Mouse (Mus musculus) layer of hippocampus, adult 9-11 months (tissue): Measurements from ENCODE around the gene Hsd11b2.
A peak's percentile ranks its signal among the peaks of the same experiment; 100 is the strongest.

Source experiments
- DNase-seq: peaks from one replicate; pipeline ENCODE4 v3.0.0; 2022

The Hsd11b2 gene

DNA sequence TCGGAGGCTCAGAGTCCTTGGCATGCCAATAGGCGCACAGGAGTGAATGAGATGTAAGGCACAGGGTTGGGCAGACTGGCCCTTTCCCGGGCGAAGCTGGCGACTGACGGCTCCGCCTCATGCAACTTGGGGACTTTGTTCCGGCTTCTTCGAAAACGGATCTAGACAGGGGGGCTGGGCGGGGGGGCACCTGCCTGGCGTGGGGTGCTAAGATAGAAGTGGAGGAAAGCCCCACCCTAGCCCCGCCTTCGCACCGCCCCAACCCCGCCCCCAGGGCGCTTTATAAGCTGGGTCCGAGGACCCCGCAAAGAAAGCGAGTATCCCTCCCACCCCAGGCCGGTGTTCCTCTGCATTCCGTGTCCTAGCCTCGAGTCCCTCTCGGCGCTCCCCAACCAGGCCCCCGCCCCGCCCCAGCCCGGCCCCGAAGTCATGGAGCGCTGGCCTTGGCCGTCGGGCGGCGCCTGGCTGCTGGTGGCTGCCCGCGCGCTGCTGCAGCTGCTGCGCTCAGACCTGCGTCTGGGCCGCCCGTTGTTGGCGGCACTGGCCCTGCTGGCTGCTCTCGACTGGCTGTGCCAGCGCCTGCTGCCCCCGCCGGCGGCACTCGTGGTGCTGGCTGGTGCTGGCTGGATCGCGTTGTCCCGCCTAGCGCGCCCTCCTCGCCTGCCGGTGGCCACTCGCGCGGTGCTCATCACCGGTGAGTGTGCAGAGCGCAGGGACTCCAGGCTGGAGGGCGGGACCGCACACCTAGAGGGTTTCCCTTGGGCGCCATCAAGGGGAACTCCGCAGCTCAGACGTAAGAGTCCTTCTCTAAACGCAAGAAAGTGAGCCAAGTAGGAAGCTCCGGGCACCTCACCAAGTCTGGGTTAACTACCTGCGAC, at the start of gene Hsd11b2:
Hsd11b2 (plus strand) TSS at position 320 of the 878 bp plus-strand sequence.
- peak; percentile 41 for DNase-seq

DNA sequence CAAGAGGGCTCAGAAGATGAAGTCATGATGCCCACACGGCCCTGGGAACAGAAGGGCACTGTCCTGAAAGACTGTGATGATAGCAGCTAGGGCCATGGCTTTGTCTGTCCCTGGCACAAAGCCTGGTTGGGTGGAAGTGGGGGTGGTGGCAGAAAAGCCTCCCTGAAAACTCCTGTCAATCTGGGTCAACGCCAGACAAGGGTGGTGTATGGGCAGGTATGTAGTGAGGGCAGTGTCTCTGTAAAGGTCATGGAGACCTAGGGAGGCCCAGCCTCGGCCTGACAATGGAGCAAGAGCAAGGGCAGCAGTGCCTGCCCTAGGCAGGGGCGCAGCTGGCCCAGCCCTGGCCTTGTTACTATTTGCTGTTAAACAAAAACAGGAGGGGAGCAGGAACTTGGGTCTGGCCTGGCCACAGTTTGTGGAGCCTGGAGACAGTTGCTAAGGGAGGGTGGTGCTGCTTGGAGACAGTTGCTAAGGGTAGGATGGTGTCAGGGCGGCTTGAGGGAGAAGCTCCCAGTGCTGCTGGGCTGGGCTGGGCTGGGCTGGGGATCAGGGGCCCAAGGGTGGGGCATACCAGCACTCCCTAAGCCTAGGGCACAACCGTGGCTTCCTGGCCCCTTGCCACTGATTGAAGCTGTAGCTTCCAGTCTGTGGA, 49.4 kb upstream of the Hsd11b2 start:
- DNase-seq = peak; percentile 71

DNA sequence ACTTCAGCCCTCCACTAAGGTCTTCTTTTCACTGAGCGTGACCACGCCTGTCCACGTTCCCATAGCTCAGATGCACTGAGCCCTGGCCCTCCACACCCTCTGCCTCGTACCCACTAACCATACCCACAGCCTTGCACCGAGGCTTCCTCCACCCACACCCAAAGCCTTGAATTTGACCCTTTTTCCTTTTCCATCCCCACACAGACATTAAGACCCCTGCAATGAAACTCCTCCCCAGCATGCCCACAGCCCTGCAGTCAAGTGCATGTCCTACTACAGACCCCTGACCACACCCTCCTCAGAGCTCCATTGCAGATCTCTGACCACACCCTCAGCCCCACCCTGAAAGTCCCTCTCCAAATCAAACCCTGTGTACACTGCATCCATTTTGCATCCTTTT, 48.7 kb upstream of the Hsd11b2 start:
- no peak for DNase-seq

DNA sequence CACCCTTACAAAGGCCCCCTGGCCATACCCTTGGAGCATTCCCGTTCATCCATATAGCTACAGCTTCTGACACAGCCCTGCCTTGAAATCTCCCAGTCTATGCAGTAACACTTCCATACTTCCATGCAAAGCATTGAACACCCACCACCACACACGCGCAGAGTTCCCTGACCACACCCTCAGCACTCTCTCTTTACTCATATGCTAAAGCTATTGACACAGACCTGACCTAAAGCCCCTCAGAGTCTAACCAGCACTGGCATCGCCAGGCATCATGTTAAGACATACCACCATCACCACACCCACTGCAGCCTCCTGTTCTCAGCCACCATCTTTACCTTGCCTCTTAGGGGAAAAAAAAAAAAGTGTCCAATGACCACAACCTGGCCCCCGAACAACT, 48.3 kb upstream of the Hsd11b2 start:
- no peak for DNase-seq

DNA sequence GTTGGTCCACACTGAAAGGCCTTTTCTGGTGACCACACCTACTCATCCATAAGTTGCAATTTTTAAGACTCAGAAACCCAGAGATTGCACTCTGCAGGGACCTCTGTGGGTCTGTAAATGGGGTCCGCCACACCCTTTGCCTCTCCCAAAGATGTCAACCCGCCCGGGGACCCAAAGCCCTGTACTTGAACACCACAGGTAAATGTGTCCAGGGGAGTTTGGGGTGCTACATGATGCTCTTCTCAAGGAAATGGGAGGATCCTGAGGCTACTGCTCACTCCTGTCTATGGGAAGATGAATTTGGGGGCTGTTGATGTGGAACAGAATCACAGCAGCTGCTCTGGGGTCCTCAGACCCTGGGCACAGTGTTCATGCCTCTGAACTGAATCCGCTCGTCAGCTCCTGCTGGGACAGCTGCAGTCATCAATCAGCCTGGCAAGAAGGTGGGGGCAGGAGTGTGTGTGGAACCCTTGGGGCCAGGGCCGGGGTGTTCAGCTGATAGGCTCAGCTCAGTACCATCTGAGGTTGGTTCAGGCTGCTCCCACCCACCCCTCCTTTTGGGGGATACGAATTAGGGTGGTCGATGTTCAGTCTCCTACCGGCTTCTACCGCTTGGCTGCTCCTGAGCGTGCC, 47.8 kb upstream of the Hsd11b2 start:
- DNase-seq = no peak

DNA sequence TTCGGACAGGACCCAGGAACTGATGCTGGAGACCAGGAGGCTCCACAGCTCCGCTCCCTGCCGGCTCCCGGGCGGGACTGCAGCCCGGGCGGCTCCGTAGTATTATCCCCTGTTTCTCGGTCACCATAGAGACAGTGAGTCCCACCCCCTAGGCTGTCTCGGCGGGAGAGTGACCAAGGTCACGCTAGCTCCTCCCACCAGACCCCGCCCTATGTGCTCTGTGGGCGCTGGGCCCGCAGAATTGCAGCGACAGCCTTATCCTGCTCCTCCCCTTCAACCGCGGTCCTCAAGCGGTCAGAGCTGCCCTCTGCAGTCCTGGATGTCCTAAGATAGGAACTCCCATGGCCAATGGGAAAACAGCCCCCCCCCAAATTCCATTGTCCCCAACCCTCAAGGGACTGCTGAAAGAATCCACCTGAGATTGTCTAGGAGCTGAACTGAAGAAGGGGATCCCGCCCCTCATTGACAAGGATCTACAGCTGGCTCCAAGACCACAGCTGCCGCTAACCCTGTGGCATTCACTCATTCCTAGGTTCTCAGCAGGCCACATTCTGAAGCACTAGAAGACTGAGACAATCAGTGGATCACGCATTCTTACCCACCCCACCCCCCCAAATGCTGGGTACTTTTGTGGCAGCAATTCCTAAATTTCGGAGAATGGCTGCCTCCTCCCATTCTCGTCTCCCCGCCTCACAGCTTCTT, 47.1 kb upstream of the Hsd11b2 start, which contains the start of gene Tppp3:
Tppp3 (minus strand) TSS at position 213 of the 702 bp plus-strand sequence.
- DNase-seq = peak; percentile 91

DNA sequence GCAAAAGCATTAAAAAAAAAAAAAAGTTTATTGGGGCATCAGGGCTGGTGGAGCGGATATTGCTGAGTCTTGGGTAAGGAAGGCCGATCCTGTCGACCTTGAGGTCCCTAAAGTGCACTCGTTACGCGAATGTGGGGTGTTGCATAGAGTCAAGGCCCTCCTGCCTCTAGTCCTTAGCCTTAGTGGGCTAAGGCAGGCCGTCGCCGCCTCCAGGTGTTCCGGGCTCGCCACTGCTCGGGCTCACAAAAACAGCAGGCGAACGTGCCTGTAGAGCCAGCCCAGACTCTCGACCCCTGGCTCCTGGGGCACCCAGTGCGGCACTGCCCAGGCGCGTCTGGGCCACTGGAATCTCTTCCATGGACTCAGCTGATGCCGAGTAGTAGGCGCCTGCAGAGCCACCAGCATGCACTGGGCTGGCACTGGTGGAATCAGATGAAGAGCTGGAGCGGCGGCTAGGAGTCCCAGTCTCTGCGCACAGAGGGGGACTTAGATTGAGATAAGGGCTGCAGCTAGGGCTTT, 46.1 kb upstream of the Hsd11b2 start:
- no peak for DNase-seq

DNA sequence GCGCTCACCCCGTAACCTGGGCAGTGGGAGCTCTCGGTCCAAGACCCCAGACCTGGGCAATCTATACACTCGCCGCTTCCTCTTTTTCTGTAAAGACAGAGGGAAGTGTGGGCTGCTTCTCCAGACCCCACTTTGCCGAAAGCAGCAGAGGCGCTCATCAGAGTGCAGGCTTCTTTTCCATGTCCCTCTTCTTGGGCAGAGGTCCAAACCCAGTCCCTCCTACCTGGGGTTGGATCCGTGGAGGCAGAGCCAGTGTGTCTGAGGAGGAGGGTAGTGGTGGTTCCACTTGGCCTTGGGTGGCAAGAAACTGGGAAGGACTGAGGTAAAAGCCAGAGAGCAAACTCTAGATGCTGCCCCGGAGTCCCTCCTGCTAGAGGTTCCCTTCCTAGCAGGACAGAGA, 45.6 kb upstream of the Hsd11b2 start:
- no peak for DNase-seq

DNA sequence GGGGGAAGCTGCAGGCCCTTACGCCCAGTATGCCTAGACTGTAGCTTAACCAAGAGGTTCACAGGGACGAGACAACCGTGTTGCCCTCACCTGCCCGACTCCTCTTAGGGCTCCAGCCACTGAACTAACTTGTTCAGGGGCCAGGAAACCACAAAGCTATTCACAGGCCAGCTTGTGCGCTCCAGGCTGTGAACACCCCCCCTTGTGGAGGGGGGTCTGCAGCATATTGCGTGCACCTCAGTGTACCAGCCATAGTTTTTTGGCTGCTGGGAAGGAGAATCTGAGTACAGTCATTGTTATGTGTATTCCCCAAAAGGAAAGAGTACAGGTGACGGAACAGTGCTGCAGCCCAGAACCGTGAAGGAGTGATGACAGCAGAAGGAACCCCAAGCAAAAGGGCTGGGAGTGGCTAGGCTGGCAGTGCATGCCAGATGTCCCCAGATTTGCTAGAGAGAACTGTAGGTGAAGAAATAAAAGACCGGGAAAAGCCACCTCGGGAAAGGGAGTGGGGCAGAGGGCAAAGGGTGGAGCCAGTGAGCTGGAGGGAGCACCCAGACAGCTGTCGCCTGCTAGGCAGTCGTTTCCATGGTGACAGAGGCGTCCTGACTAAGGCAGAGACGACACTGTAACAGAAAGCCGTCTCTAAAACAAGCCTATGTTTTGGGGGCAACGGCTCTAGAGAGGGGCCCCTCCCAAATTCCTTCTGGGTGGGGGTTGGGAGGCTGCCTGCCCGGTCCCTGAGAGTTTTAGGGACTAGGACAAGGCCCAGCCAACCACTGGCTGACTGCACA, 44.5 kb upstream of the Hsd11b2 start:
- no peak for DNase-seq

DNA sequence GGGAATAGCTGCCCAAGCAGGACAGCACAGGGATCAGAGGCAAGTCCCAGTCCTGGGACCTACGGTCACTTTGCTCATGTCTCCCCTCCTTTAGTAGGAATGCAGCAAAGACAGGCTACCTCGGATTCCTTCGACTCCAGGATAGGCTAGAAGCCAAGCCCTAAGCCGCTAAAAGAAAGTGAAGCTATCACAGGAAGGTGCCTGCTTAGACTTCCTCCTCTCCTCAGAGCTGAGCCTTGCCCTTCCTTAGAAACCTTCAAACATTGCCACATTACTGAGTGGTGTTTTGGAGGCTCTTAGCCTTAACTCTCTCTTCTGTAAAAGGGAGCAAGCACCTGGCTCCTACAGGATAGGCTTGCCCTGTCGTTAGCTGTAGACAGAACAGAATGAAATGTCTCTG, 43.9 kb upstream of the Hsd11b2 start:
- DNase-seq = no peak

DNA sequence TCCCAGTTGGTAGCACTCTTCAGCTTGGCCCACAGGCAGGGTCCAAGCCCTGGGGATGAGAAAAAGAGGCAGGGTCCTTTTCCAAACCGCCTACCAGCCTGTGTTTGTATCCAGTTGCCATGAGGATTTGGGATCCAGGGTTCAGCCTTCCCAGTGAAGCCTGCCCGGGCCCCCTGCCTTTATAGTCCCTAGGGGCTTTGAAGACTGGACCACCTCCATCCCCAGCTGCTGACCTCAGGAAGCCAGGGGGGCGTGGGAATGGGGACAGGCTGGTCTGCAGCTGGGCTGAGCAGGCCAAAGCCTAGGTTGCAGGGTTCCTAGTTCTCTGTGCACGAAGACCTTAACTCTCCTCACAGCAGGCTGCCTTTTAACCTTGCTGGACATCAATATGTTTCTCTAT, 43.3 kb upstream of the Hsd11b2 start:
- no peak for DNase-seq

DNA sequence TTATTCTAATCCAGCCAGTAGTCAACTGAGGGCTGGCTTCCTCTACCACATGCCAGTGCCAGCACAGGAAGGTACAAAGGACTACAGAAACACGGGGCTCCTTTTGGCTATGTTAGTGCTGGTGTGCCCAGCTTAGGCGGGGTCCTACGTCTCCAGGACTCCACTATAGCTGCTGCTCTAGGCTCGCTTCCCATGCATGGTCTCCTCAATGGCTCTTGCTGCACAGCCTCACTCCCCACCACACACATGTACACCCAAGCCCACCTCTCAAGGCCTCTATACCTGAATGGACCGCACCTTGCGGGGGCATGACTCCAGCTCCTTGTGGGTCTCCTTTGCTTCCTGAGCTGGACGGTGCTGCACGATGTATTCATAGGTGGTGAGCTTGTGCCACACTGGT, 42.8 kb upstream of the Hsd11b2 start:
- no peak for DNase-seq

DNA sequence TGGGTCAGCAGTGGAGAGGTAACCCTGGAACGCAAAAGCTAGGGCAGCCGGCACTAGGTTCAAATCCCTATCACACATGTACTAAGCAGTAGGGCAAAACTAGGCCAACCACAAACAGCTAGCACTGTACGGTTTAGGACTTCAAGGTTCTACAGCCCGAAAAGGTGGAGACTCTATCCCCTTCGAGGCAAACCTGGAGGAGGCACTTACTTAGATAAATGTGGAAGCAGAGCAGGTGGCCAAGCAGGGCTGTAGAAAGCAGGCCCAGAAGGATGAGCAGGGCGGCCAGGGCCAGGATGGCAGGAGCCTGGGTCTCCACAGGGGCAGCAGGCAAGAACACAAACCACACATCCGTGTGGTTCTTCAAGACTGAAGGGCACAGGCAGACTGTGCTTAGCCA, 42.4 kb upstream of the Hsd11b2 start:
- no peak for DNase-seq

DNA sequence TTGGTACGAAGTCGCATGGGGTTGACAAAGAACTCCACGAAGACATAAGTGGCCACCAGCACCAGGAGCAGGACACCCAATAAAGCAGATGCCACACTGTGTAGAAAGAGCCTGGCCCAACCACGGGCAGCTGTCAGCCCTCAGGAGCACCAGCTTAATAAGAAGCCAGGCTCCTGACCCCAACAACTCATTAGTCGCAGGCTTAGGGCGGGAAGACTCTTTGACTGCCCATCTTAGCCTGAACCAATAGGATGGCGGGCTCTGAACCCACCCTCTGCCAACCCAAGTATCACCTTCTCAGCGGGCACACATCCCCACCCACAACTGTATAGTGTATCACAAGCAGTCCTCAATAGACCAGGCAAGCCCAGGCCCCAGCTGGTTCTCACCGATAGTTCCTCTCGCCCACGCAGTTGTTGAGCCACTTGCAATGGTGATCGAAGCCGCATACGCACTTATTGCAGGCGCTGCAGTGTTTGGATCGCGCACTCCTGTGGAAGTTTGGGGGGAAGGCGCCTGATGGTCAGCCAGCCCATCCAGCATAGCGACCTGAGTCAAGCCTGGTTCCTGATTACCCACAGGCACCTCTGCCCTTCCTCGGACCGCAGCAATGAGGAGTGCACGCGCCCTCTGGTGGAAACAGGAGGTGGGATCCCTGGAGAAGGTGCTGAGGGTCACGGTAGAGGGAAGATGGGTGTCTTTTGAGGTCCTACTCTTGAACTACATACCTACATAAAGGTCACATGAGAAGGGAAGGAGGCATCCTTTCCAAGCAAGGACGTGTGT, 41.7 kb upstream of the Hsd11b2 start:
- DNase-seq = no peak

DNA sequence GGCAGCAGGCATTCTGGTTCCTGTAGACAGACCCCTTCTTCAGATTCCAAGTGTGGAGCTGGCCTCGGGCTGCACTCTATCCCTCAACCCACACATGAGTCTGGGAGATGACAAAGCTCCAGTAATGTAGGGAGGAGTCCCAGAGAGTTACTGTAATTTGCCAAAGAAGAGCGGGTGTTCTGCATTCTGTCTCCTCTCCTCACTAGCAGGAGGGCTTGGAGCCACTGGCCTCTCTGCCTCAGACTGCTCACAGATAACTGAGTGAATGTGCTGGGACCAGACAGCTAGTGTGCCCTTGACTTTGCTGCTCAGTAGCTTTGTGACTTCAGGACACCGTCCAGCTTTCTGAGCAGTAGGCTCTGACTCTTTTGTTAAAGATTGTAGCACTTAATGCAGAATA, 40.8 kb upstream of the Hsd11b2 start:
- no peak for DNase-seq

DNA sequence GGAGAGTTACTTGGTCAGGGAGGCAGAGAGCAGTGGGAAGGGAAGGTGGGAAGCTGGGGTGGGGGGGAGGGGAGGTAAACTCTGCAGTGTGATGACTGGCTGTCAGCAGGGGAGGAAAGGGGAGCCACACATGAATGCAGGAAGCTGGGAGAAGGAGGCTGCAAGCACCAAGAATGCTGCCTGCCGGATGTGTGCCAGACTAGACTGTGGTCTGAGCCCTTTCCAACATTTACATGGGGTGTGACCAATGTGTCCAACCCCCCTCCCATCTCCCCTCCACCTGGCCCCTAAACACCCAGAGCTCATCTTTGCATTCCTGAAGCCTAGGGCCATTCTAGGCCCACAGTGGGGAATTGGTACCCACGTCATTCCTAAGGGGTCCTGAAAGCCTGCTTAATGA, 37.5 kb upstream of the Hsd11b2 start:
- no peak for DNase-seq

DNA sequence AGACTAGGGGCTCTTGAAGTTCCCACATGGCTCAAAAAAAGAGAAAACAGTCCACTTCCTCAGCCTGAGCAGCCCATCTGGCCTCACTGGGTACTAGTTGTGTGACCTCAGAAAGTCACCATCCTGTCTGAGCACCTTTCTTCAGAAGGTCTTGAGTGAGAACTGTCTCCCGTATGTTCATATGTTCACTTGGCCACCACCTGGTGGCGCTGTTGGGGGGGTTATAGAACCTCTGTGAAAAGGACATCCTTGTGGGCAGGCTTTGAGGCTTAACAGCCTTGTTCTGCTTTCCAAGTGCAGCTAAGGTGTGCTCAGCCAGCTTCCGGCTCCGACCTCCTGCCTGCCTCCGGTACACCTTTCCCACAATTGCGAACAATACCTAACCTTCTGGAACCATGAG, 37.1 kb upstream of the Hsd11b2 start:
- DNase-seq = no peak

DNA sequence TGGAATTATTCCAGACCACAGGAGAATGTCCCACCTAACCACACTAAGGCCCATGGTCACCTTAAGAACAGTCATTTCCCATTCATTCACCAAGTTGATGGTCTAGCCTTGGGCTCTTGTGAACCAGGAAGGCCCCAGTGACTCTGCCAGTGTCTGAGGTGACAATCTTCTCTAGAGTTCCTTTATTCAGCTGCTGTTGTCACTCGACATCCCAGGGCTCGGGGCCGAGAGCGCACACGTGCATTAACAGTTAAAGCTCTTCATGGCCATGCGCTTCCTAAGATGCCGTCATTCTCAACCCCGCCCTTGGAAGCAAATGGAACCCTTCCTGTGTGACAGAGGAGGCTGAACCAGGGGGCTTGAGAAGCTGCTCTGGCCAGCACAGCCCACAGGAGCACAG, 36.4 kb upstream of the Hsd11b2 start:
- DNase-seq = no peak

DNA sequence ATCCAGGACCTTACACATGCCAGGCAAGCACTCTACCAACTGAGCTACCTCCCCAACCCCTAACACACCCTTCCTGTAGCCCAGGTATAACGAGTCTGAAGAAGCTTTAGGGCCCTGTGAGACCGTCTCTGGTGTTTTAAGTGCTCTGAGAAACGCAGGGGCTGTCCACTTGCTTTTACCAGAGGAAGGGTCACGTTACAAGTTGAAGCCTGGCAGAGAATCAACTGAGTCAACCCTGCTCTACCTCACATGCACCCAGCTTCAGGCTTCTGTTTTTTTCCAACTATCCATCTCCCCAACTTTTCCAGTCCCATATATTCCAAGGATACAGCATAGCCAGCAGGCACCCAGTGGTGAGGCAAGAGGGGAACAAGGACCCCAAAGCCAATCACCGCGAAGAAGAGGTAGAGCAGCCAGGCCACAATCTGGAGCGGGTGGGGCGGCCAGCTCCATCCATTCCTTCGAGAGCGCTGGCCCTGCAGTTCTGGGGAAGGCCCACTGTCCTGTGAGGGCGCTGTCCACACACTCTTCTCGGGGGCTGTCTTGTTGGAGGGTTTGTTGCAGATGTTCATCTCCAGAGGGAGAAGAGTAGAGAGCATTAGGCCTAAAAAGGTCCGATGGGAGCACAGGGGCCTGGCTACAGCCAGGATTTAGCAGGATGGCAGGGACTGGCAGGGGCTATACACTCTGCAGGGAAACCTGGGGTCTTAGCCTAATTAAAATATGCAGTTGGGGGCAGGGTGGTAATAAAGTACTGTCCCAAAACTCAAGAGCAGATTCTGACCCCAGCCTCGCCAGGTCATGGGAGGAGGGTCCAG, 35.1 kb upstream of the Hsd11b2 start:
- DNase-seq = no peak

DNA sequence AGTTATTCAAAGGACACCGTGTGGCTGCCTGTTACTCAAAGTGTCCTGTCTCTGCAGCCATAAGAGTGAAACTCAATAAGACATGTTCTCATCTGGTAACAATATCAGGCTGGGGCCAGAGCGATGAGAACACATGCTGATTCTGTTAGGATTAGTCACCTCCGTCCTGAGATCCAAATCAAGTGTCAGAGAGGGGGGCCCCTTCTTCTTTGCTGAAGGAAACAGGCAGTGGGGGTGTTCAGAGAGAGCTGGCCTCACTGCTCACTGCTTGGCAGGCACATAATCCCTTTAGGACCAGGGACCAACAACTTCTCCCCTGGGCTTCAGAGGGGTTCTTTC, 34.6 kb upstream of the Hsd11b2 start:
- no peak for DNase-seq

DNA sequence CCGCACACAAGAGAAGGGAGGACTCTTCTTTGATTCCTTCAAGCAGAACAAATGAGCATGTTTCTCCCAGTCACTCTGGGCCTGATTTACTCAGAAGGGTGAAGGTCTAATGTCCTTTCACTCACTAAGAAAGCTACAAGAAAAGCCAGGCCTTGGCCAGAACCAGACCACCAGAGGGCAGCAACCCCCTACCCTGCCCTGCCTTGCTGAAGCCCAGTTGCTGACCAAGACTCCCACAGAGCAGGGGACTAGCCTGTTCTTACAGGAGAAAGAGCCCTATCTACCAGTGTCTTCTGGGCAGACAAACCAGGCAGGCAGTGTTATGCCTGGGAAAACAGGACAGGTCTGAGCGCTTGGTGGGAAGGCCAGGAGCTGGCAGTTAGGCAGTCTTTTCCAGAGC, 34.2 kb upstream of the Hsd11b2 start:
- DNase-seq = no peak
